Mouse (Mus musculus): Measurements from ENCODE around the gene Fcgr3. TPM values are rescaled to one million over a fixed set of nuclear protein-coding genes. Genes with fewer than 3 reads are reported as not detected.

The Fcgr3 gene
- polyA plus RNA-seq, 1 experiment from 2014 or later: 0.05 TPM

DNA sequence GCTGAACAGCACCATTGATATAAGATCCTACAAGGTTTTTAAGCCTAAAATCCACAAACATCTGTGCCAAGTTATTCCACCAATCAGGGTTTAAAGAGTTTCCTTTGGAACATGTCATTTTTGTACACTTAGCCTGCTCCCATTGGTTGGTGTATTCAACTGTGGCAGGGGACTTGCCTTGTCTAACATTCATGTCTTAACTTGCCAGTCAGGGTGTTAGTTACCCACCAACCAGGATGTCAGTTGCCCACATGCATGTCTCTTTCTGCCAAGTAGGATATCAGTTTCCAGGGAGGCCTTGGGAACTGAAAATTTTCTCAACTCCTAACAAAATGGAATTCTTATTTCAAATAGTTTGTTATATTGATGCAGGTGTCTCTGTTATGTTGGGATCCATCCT is 59.1 kb downstream of the Fcgr3 start:
- CTCF ChIA-PET: no interaction called here
- H3K27me3 ChIP-seq: no peaks in the 10 kb centered on the region
- DNase-seq (ENCODE audit: low read depth, low spot score) (no peak), ATAC-seq (no peak)
- in situ Hi-C loops (cut with MboI; ENCODE audit: low pct_unique_long_range_greater_than_20kb): no loop called here
- POLR2A ChIA-PET: no interaction called here
- TF ChIP-seq CTCF (IDR thresholded peaks at IDR 0.05): no peak

DNA sequence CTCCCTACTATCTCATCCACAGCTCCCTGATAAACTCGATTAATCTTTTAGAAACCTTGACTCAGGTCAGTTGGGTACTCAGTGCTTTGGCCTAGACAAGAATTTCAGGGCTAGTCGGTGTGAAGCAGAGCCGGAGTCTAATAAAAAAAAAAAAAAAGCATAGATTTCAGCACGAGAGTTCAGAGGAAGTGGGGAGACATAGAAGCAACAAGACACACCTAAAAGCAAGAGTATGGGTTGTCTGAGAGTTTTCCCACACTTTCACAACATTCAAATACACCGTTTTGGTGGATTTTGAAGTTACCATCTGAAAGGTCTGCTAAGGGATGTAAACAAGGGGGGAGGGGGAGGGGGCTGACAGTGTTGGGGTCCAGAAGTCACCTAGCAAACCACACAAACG is 59.7 kb downstream of the Fcgr3 start:
- TF ChIP-seq CTCF (IDR thresholded peaks at IDR 0.05): no peak
- in situ Hi-C loops (cut with MboI; ENCODE audit: low pct_unique_long_range_greater_than_20kb): no loop called here
- ChIA-PET CTCF (interaction anchor here (0.6 kb wide), 1 partner anchor 103 kb away, joined by 3 read pairs; no protein-coding TSS in a partner anchor), POLR2A (no interaction called here)
- H3K27me3 ChIP-seq: no peaks in the 10 kb centered on the region
- ATAC-seq (no peak), DNase-seq (ENCODE audit: low read depth, low spot score) (no peak)

Other genes with a start within 250 kb of the Fcgr3 start
- gene Atf6, start 197.2 kb downstream of the Fcgr3 start, polyA plus RNA-seq (2021): 51.2 TPM
- gene Gm26620, start 179.9 kb downstream of the Fcgr3 start, polyA plus RNA-seq (2021): 0.26 TPM
- 27.3 TPM for gene Dusp12, start 179.4 kb downstream of the Fcgr3 start, polyA plus RNA-seq (2021)
- 0.22 TPM for gene Fcrlb, start 152.0 kb downstream of the Fcgr3 start, polyA plus RNA-seq (2021)
- not detected for gene Fcrla, start 137.4 kb downstream of the Fcgr3 start, polyA plus RNA-seq (2021)
- gene Fcgr2b, start 88.4 kb downstream of the Fcgr3 start, polyA plus RNA-seq (2021): 0.08 TPM
- 0.08 TPM for gene Fcgr4, start 46.0 kb downstream of the Fcgr3 start, polyA plus RNA-seq (2021)
- 1.6 TPM for gene Cfap126, start 49.0 kb upstream of the Fcgr3 start, polyA plus RNA-seq (2021)
- gene Sdhc, start 85.7 kb upstream of the Fcgr3 start, polyA plus RNA-seq (2021): 445 TPM
- 0.06 TPM for gene Mpz, start 85.8 kb upstream of the Fcgr3 start, polyA plus RNA-seq (2021)
- gene Pcp4l1, start 131.3 kb upstream of the Fcgr3 start, polyA plus RNA-seq (2021): 0.08 TPM
- 0.54 TPM for gene Nr1i3, start 149.0 kb upstream of the Fcgr3 start, polyA plus RNA-seq (2021)
- 65.5 TPM for gene Tomm40l, start 157.6 kb upstream of the Fcgr3 start, polyA plus RNA-seq (2021)
- not detected for gene Apoa2, start 160.1 kb upstream of the Fcgr3 start, polyA plus RNA-seq (2021)
- gene Fcer1g, start 169.4 kb upstream of the Fcgr3 start, polyA plus RNA-seq (2021): 0.49 TPM
- gene Adamts4, start 185.5 kb upstream of the Fcgr3 start, polyA plus RNA-seq (2021): 21.8 TPM
- gene Ndufs2, start 186.5 kb upstream of the Fcgr3 start, polyA plus RNA-seq (2021): 436 TPM
- 57.5 TPM for gene B4galt3, start 205.4 kb upstream of the Fcgr3 start, polyA plus RNA-seq (2021)
- gene Ppox, start 216.3 kb upstream of the Fcgr3 start, polyA plus RNA-seq (2021): 41.9 TPM
- gene Usp21, start 223.1 kb upstream of the Fcgr3 start, polyA plus RNA-seq (2021): 64.9 TPM
- 117 TPM for gene Ufc1, start 230.1 kb upstream of the Fcgr3 start, polyA plus RNA-seq (2021)

Measured in Patski (cell line).